Mouse (Mus musculus) urinary bladder, adult 18-20 months (tissue): Measurements from ENCODE around the gene Vezt.
A peak's percentile ranks its signal among the peaks of the same experiment; 100 is the strongest.

ENCODE experiments used
- DNase-seq, 2 experiments: peaks; one replicate each; pipeline ENCODE4 v3.0.0; 2022; ENCODE audit warnings: low spot score in 2 of 2, mixed read lengths in 2 of 2

The Vezt gene

DNA sequence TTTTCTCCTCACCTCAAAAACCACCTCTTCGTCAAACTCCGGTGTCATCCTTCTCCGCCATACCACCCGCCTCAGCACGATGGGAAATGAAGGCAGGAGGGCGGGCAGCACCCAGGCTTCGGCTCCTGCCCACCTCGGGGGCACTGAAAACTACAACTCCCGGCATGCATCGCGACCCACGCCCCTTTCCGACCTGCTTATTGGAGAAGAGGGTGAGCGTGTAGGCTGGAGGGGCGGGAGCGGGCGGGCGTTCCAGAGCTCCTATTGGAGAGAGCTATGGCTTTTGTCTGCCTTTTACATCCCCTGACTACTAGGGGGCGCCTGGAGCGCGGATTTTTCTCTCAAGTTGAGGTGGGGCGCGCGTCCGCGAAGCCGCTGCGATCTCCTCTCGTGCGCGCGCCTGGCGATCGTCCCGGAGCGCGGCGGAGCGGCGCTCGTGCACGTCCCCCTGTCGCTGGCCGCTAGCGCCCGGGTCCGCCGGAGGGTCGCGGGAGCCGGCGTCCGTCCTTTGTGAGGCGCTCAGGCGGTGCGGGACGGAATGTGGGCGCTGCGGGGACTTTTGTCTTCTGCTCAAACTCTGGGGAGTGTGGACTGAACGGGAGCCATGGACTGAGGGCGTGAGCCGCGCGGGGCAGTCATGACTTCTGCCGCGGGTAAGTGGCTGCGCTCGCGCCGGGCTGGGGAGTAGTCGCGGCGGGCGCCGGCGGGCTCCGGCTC lies at the start of gene Vezt, which contains the start of gene Fgd6:
Gene Vezt (minus strand): TSS at position 160 of the 717 bp plus-strand sequence.
Gene Fgd6 (plus strand): TSS at position 344 of the 717 bp plus-strand sequence.
- peak; percentile 97 to 99 for DNase-seq

DNA sequence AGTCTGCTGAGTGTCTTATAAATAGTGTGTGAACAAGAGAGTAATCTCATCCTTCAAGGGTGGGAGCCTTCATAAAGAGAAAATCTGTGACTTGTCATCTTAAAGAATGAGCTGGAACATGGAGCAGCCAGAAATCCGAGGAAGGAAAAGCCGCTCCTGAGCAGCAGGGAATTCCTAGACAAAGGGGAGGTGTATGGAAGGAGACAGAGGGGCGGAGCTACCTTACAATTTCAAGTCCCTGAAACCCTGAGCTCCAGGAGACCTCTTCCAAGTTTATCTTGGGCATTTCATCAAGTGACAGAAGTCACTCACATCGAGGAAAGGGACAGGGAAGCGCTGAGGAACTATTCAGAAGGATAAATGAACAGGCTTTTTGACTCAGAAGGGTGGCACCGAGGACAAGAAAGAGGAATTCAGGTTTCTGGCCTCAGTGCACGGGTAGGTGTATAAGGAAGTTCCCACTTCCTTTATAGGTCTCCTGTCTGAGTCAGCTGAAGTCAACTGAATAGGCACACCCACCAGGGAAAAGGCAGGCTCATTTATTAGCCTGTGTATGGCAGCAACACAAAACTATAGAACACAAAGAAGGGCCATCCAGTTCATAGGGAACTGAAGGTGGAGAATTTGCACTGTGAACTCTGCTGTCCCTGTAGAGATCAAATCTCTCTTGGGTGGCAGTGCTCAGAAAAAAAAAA lies 46.6 kb upstream of the Vezt start:
- no peak for DNase-seq

DNA sequence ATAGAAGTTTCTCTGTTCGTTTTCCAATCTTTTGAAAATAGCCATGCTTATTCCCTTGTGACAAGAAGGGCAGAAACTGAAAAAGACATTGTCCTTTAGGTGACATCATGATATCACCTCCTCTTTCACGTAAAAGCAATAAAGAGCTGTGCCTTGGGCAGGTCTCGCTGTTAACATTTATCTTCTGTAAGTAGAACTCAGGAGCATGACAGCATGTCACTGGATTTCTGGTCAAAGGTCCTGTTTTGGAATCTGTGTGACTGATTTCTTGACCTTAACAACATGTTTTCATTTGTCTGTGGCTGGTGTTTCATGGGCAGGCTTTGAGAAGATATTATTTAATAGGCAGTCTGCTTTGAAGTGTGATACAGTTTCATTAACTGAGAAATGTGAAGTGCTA lies 45.1 kb upstream of the Vezt start:
- DNase-seq = no peak

DNA sequence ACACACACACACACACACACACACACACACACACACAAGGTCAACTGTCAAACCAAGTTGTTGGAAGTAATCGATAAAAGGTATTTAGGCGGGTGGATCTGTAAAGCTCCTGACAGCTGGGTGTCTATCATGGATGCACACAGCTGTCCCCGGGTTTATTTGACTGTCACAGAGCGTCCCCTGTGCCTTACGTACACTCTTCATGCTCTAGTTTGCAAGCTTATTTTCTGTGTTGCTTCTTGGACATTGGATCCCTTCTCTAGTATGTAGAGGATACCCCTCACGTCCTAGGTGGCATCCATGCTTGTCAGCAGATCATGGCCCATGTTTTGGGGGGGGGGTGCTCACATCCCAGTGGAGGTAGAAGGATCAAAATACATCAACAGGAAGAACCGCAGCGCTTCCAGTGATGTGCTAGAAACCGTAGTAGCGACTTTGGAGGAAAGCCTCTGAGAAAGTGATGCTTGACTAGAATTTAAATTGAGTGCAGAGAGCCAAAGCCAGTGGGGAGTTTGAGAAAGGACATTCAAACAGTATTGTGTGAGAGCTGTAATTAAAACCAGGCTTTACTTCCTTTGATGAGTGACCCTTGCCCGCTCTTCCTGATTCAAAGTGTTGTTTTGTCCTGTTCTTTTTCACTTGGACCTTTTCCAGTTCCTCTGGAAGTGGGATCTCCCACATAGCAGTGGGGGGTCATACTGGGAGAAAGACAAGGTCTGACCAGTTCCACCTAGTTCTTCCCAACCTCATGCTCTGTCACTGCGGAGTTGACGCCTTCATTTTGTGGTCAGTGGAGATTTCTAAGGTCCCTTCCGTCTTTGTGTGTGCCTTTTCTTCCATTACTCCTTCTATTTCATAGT lies 41.6 kb upstream of the Vezt start:
- no peak for DNase-seq

DNA sequence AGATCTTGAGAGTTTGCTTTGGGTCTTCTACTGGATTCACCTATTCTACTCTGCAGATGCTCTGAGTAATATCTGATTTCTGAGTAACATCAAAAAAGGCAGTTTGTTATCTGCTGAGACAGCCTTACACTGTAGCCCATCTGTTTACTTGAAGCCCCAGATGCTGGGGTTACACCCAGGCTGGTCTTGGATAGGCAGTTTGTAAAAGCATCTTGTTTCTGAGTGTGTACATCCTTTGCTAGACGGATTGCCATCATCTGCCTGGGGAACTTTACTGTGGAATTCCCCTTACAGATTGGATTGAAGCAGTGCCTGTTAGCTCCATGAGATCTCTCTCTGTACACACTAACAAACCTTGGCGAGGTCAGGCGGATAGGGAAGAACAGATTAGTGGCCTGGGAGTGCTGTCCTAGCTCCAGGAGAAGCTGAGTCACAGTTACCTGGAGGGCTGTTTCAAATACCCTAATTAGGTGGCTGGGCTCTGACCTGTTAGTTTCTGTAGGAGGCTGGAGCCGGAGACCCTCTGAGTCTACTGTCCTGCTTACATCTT lies 37.4 kb upstream of the Vezt start:
- no peak for DNase-seq

DNA sequence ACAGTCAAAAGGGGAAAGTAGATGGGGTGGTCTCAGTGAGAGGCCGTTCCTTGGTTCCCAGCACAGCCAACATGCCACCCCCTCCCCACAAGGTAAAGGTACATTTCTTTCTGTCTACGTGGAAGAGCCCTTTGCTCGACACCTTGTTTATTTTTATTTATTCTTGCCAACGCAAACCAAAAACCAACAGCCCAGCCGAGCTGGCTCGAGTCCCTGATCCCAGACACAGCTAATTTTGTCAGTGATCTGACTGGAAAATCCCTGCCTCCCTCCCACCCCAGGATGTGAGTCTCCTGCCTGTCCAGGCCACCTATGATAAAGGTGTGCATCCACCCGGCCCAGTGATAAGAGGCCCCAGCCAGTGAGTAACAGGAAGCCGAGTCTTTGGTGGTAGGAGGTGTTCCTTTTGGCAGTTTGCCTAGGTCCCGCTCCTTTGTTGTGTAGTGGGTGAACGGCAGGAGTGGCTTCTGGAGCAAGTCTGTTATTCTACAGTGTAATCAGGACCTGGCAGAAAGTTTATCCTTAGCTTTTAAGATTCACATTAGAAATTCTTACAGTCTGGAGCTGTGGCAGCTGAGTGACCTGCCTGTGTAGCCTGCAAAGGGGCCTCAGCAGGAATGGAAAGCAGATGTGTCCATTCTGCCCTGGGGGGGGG lies 36.8 kb upstream of the Vezt start:
- no peak for DNase-seq

DNA sequence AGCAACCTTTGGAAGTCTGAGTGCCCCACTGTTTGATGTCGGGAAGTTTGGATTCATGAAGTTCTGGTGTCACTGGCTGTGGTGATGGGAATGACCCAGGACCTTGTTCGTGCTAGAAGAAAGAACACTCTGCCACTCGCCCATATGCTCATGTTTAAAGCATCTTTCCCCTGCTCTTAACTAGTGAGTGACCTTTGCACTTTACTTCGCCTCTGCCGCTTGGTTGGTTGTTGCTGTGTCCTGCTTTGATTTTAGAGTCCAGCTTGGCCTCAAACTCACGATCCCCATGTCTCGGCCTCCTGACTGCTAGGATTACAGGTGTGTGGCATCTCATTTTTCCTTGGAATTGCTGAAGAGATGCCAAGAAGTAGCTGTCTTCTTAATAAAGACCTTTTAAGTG lies 36.0 kb upstream of the Vezt start:
- no peak for DNase-seq

DNA sequence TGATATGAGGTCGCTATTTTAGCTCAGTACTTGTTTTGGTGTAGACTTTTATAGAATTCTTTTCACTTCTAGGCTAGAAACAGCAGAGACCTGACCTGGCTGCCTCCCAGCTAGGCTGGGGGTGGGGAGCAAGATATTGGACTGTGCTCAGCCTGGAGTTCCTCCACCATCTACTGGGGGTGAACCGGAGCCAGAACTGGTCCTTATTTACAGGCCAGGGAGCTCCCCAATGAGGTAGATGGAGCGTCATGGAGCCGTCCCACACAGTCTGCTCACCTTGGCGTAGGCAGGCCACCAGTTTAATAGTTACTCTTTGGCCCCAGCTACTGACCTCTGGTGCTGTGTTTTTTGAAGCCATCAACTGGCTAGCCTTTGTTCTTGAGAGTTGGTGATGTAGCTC lies 33.1 kb upstream of the Vezt start:
- DNase-seq = no peak

DNA sequence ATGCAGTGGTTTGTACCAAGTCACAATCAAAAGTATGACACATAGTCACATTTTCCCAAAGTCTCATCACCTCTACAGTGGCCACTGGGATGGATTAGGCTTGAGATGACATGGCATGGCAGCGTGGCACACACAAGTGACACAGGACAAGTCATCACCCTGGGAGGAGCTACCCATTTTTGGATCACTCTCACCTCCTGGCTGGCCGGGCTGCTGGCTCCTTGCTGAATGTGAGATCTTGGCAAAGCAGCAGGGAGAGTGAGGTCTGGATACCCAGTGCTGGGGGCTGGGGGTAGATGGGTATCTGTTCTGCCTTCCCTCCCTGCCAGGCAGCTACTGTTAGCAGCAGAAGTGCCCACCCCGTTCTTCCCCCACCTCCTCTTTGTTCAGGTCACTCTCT lies 31.3 kb upstream of the Vezt start:
- DNase-seq = no peak

DNA sequence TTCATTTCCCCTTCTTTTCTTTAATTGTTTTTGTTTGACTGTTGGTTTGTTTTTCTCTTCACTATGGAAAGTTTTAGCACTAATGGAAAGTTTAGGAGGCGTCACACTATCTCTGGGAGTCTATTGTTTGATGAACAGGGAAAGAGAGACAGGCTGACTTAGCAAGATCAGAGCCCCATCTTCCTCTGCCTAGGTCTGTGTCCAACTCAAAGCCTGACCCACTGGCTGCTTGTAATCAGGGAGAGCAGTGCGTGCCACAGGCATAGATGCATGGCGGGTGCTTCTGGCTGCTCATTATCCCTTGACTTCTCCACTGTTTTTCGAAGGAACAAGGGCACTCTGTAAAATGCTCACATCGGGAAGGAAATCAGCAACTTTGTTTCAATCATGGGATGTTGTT lies 26.7 kb upstream of the Vezt start:
- no peak for DNase-seq

DNA sequence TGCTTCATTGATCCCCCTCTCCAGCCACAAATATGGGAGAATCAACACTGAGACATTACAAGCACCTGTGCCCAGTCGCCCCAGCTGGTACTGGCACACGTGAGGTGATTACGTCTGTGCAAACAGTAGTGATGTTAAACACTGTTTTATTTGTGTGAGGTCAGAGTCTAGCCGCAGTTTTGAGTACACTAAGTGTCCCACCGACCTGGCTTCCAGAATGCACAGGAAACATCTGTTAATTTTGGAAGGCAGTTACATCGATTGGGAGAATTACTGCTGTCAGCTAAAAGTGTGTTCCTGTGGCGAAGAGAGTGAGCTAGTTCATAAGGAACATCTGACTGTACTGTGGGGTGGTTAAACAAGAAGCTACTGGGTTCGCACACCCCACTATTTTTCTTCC lies 24.6 kb upstream of the Vezt start:
- no peak for DNase-seq

DNA sequence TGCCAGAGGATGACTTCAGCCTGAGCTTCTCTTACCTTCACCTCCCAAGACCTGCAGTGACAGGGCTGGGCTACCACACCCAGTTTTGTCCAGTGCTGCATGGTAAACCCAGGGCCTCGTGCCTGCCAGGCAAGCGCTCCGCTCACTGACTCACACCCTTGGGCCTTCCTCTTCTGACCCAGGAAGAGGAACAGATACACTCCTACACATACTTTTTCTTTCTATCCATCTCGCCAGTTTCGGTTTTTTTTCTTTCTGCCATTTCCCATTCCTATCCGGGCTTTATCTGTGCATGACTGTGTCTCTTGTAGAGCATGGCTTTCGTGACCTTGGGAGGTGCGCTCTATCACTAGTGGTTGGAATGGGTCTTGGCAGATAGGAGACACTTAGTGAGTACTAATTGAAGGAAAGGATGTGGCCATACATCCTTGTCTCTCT lies 24.0 kb upstream of the Vezt start:
- DNase-seq = no peak

DNA sequence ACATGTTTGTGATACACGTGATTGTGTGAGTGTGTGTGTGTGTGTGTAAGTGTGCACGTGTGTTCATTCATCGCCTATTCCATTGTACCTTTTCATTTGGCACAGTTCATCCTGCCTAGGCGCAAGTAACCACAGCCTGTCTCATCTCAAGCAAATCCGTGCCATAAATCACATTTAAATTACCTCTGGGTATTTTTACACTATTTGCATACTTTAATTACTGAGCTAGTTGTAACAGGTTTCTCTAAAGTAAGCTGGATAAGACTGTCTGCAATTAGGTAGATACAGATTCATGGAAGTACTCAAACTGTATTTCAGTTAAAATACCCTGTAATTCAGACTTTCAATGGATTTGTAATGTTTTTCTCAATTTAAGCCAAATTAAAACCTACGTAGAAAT lies 20.9 kb upstream of the Vezt start:
- DNase-seq = no peak

DNA sequence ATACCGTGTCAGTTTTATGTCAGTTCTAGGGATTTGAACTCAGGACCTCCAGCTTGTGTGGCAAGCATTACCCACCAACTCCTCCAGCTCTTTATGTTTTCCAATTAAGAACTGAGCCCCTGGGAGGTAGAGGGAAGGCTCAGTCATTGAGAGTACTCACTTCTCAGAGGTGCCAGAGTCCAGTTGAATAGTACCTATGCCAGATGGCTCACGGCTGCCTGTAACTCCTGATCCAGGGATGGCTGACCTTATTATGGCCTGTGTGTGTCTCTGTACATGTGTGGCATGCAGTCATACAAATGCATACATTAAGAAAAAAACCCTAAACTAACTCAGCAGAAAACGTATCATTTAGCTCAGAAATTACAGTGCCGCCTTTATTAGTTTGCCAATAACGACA lies 15.1 kb upstream of the Vezt start:
- no peak for DNase-seq

DNA sequence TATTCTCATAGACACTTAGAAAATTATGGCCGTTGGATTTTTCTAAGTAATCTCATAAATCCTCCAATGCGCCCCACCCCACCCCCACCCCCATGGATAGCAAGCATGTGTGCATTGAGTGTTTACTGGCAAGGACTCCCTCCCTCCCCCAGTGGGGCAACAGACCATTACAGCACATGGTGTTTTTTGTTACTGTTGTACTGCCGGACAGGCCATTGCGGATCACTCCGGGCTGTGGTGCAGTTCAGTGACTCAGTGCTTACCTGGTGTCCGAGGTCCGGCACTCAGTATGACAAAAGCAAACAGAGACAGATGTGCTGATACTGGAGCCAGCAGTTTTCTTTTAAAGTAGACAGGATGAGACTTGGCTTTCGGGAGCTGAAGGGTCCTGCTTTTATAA lies 13.5 kb upstream of the Vezt start:
- no peak for DNase-seq

DNA sequence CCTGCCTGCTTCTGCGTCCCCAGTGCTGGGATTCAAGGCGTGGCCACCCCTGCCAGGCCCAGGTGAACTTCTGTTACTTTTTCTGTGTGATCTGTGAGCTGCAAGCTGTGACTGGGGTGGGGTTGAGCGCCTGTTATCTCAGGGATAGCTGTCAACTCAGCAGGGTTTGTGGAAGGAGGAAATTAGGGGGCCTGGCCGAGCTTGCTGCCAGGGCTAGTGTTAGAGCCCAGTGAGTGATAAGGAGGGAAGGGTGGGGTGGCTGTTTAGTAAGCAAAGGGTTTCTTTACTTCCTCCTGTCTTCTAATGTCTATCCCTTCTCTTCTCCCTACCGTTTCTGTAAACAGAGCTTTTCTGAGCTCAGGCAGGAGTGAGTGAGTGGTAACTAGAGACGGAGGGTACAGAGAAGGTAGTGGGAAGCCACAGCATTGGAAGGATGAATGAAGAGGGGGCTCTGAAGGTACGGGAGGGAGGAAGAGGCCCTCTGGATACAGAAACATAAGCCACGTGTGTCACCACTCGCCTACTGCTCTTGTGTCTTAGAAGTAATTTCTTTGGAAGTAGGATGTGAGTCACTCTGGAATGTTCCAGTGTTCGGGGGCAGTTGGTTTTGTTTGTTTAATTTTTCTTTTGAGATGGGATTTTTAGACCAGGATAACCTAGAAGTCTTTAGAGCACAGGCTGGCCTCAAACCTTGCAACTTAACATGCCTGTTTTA lies 12.4 kb upstream of the Vezt start:
- DNase-seq = no peak

DNA sequence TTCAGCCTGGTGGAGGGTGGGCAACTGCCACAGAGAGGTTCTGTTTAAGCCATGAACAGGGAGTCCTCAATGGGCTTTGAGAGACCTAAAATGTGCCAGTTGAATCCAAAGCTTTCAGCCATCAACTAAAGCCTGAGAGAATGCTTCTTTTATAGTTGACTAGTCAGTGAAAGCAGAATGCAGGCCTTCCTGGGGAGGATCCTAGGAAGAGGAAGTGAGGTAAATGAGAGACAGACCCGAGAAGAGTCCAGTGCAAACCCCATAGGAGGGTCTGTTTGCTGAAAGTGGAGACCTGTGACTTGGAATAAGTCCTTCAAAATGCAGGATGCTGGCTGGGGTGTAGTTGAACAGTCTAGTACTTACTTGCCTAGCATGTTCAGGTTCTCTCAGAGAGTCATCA lies 11.4 kb upstream of the Vezt start:
- DNase-seq = no peak

DNA sequence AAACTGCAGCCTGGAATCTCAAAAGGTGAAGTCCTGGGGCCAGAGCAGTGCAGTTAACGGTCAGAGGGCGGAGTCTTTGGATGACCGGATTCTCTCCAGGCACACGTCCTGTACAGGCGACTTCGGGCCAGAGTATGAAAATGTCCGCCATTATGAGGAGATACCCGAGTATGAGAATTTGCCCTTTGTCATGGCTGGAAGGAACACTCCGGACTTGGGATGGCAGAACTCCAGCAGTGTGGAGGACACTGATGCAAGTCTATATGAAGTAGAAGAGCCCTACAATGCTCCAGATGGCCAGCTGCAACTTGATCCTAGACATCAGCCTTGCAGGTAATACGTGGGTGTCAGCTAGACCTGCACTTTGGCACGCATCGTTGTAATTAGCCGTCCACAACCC lies 9.7 kb upstream of the Vezt start:
- no peak for DNase-seq

DNA sequence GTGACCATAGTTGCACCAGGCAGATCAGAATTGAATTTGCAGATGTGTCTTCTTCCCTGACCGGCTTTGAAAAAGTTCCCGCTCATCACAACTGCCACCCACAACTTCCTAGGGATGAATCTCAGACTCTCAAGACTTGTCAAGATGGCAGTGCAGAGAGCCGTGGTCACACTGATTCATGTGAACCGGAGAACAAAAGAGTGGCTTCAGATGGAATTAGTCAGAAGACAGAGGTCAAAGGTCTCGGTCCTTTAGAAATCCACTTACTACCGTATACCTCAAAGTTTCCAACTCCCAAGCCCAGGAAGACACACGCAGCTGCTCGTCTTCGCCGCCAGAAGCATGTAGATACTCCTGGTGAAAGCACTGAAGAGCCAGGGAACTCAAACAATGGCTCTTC lies 8.3 kb upstream of the Vezt start:
- DNase-seq = no peak

DNA sequence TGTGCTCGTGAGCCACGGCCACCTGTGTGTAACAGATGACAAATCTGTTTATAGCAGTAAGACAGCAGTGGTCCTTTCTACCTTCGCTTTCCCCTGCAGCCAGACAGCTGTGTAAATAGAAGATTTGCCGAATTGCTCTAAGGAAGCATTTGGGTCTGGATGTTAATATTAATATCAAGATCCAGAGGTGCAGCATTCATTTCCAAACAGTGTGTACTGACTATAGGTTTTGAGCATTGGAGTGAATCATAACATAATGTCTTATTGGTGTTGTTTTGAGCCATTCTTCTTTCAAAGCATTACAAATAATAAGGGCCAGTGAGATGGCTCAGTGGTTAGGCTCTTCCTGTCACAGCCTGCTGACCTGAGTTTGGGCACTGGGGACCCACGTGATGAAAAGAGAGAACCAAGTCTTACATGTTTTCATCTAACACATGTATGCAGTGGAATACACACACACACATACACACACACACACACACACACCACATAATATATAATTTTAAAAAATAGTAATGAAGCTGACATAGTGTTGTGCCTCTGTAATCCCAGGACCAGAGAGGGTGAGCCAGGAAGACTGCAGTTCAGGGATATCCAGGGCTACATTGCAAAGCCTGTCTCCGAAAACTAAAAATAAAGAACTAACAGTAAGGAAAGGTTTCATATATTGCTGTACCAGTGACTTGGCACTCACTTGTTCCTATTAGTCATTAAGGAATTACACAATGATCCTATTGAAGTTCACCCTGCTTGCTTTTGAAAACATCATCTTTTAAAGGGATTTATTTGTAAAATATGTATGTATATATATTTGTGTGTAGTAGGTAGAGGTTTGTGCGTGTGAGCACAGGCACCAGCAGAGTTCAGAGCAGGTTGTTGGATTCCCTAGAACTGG lies 3.0 kb upstream of the Vezt start:
- DNase-seq = no peak
